Mouse (Mus musculus): ENCODE data around the gene Wfdc21.

Wfdc21 gene

GRCm38 (mm10) chr11:83746681-83747080 is at the start of gene Wfdc21:
Gene Wfdc21 (plus strand): TSS chr11:83746940.
- DNase-seq = no peak

GRCm38 (mm10) chr11:83703705-83704104 is 43.0 kb upstream of the Wfdc21 start, which contains the start of gene Wfdc17:
Gene Wfdc17 (plus strand): TSS chr11:83703991.
- DNase-seq = no peak

DNA sequence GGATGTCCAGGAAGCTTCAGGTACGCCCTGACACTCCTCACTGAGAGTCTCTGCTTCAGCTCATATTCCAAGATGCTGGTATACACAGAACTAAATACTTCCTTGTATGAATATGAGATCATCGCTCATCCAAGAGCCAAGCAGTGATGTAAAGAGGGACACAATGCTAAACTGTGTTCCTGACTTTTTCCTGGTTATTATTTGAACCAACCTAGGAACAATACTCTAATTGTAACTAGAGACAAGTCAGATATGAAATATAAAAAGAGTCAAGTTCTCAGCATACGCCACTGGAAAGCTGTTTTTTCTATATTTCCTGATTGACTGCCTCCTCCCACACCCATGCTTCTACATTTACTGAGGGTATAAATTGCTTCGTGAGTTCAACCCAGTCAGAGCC is 38.0 kb upstream of the Wfdc21 start, which contains the start of gene Wfdc18:
Gene Wfdc18 (plus strand): TSS at position 301 of the 400 bp plus-strand sequence.
- DNase-seq = no peak

- DNase-seq = no peak
Measured at GRCm38 (mm10) chr11:83709683-83710082, 37.1 kb upstream of the Wfdc21 start.

DNA sequence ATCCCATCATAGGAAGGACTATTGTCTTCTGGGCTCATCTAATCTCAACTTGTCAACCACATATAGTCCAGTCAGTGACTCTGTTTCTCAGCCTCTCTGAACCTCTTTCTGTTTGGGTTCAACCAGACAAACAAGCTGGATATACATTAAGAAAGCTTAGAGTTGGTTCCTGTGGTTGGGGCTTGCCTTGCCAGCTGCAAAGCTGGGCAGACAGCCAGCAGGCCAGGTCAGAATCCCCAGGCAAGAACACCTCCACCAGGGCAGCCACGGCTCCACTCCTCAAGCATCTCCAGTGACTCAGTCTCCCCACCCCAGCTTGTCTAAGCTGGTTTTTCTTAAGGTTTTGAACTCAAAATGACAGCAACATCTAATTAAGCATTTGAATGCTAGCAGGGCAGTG is 34.1 kb upstream of the Wfdc21 start:
- no peak for DNase-seq

DNA sequence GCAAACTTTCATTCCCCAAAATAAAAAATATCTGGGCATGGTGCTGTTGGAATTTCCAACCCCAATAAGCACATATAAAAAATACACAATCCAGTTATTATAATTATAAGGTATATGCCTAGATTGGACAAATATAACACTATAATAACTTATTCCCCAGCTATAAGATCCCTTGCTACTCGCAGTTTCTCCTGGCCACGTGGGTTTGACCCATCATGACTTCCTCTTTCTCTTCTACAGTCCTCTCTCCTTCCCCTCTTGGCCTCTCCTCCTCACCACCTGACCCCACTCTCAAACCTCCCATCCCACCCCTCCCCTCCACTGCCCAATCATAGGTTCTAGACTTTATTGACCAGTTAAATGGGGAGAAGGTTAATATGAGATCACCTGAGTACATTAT is 32.8 kb upstream of the Wfdc21 start:
- no peak for DNase-seq

DNA sequence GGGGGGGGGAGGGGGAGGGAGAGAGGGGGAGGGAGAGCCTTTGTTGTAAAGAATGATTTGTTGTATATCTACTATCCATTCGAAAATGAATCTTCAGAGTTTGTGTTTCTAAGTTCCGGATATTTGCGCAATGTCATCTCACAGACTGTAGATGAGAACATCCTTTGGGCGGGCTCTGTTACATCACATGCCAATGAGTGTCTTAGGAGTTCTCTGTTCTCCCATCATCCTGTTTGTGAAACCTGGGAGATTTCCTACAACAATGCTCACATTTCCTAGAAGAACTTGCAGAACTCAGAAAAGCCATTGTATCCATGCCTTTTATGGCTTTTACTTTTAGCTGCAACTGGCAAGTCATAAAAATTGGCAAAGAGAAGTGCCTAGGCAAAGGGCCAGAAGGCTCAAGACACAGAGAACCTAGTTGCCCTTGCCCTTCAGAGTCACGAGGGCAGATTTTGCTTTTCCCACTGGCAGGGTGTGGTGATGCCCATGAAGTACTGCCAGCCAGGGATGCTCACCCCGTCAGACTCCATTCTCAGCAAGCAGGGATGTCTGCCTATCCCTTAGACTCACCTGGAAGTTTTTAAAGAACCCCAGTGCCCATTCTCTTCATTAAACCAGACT is 29.6 kb upstream of the Wfdc21 start:
- no peak for DNase-seq

GRCm38 (mm10) chr11:83720766-83721165 is 26.0 kb upstream of the Wfdc21 start:
- DNase-seq = no peak

GRCm38 (mm10) chr11:83728757-83729432 is 17.8 kb upstream of the Wfdc21 start:
- DNase-seq = peak; percentile 13

- DNase-seq = no peak
Measured at GRCm38 (mm10) chr11:83731116-83731515, 15.6 kb upstream of the Wfdc21 start.

GRCm38 (mm10) chr11:83733071-83733640 is 13.6 kb upstream of the Wfdc21 start:
- DNase-seq = no peak

DNA sequence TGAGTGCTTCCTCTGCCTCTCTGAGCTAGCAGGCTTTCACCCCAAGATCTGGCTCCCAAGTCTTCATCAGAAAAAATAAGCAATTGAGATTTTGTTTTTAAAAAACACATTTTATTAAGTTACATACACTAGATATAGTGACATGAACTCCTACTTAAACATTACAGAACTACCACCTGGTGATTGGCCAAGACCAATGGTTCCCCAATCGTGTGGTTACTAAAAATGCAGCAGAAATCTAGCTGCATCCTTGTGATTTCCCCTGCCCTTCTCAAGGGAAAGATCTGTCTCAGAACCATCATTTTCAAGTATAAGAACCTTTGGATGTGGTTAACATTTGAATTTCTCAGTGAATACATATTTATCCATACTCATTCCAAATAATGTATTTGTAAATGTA is 12.5 kb upstream of the Wfdc21 start:
- DNase-seq = no peak

DNA sequence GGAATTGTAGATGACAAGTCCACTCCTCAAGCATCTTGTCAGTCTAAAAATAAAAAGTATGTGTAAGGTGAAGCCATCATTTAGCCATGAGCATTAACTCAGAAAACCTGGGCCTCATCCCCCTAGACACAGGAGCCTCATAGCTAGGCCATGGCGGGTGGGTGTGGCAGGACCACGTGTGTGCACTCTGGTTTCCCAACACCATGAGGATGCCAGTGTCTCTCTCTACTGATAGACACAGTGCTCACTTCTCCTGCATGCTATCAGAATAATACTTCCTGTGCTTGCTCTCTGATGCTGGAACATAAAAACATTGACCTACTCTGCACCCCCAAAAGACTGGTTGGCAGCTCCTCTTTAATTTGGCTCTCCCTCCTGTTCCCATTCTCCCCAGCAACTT is 10.9 kb upstream of the Wfdc21 start:
- DNase-seq = no peak

DNA sequence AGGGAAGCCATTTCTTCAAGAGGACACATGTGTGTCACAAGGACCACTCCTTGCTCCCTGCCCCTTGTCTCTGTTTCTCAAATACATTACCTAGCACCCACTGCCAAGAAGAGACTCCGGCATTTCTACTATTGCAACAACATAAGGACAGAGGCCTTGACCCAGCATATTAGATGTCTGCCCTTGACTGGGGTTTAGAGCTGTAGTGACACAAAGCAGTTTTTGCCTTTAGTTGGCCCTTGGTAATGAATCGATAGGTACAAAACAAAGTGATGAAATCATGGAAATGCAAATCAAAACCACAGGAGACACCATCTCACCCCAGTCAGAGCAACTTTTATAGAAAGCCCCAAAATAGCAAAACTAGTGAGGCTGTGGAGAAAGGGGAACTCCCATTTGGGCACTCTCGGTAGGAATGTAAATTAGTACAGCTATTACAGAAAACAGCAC is 9.6 kb upstream of the Wfdc21 start:
- DNase-seq = no peak

DNA sequence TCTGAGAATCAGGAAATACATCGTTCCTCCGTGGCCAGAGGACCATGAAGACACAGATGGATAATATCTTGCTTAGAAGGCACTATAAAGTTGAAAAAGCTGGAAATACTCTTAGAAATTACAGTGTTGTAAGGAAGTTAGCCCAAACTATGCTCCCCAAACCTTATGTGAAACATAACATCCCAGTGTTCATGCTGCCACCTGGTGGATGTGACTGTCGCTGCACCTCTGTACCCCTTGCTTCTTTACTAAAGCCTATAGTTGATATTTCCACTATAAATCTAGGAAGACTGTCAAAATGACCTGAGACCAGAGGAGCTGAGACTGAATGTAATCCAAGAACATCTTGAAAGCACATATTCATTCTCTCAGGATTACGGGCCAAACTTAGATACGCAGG is 7.5 kb upstream of the Wfdc21 start:
- peak; percentile 73 for DNase-seq

- no peak for DNase-seq
Measured at GRCm38 (mm10) chr11:83740443-83740991, 6.2 kb upstream of the Wfdc21 start.

GRCm38 (mm10) chr11:83741841-83742240 is 4.9 kb upstream of the Wfdc21 start:
- DNase-seq = no peak

DNA sequence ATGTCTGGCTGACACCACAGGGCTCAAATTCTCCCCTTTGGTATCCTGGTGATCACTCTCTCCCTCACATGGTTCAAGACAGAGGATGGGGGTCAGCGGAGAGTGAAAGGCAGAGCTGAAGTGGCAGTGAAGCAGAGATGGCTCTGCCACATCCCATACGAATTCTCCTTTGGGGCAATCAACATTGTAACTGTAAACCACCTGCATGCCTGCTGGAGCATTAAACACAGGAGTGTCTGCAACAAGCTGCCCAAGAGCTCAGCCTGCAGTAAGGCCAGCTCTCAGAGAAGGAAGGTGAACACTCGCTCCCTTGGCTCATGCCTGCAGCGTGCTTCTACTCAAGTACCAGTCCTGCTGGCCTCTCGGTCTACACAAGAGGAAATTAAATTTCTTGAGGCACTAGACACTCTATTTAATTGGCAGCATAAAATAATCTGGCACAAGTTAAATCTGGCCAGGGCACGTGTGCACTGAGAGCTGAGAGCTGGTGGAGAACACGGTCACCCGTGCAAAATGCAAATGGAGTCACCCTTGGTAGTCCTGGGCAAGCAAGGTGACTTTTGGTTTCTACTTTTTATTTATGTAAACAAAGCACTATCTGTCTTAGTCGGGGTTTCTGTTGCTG is 3.9 kb upstream of the Wfdc21 start:
- DNase-seq = no peak

- no peak for DNase-seq
Measured at GRCm38 (mm10) chr11:83743525-83743924, 3.2 kb upstream of the Wfdc21 start.

GRCm38 (mm10) chr11:83746152-83746551 is 588 bp upstream of the Wfdc21 start:
- no peak for DNase-seq

DNA sequence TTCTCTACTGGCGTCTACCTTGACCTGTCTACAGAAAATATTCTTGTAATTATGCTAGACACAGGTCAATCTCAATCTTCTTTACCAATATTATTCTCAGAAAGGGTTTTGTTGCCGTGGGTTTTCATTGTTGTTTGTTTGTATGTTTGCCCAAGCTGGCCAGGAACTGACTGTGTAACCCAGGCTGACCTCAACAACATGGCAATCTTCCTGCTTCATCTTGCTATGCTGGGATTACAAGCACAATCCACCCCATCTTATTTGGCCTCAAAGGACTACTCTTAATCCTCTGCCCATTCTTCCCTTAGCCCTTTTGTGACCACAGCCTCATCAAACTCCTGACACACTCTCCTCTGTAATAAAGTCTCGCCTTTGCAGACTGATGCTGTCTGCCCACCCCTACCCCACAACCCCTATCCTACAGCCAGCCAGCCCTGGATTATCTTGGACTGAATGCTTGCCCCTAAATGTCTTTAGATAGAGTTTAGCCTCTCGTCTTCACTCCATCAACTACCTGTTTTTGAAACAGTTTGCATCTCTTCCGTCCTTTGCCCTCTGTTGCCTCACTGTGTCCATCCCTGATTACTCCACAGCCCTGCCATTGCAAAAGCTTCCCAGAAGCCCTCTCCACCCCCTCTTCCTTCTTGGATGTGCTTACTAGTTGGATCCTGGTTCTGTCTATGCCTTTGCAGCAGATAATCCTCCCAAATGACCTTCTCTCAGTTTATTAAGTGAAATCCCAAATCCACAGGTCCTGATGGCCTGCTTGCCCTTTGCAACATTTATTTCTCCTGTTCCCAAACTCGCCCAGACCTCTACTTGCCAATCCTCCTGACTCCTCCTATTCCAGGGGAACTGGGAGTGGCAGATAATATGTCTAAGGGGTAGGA is 881 bp downstream of the Wfdc21 start:
- DNase-seq = no peak

- peak; percentile 96 for DNase-seq
Measured at GRCm38 (mm10) chr11:83753581-83754181, 6.9 kb downstream of the Wfdc21 start, which contains the start of gene Heatr6. Gene Heatr6 (plus strand): TSS chr11:83753696.

All from embryo, embryonic 11 days (tissue).